Mouse (Mus musculus): ENCODE measurements at regions not wholly inside any gene's neighbourhood (a gene's known extent, or its start where the extent isn't known, plus 50 kb on each side); places are given as distances from the start of the nearest gene placed in this dataset.

DNA sequence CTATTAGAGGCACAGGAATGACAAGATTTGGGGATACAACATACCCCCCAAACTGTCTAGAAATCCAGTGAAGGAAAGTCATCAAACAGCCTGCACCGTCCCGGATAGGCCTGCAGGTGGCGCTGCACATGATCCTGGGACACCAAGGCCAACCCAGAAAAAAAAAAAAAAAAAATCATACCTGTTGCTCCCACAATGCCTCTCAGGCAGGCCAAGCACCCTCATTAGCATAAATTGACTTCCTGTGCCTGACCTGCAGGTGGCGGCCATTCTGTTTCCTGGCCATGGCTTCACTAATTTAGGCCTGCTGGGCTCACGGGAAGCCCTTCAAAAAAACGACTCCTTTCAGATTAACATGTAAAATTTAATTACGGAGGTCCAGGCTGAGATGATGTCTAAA, 184.8 kb upstream of the Sdk2 start:
- no peaks in the 10 kb centered on the region for H3K4me1 ChIP-seq (ENCODE audit: control insufficient read depth, insufficient read depth, low read length)
- 68% methylated on average over 7 of the region's 7 CpGs for WGBS
- no peak for DNase-seq
- no peaks in the 10 kb centered on the region for H3K36me3 ChIP-seq (ENCODE audit: control insufficient read depth, insufficient read depth, low read length)
- no peak overlapping the region for H3K27ac ChIP-seq (ENCODE audit: insufficient read depth, low read depth, low read length)
- TF ChIP-seq POLR2A (IDR thresholded peaks at IDR 0.05; ENCODE audit: low read depth, low read length) (no peak), CTCF (conservative IDR thresholded peaks at IDR 0.05; ENCODE audit: insufficient read depth, insufficient read length, low read depth, low read length) (peak; percentile 33; the same call in 1 of the 2 replicates)
- no peak overlapping the region for H3K4me3 ChIP-seq (ENCODE audit: insufficient read depth, low read depth, low read length)
- no peaks in the 10 kb centered on the region for H3K27me3 ChIP-seq (replicated peaks; ENCODE audit: control insufficient read depth, insufficient read depth, low read length)

DNA sequence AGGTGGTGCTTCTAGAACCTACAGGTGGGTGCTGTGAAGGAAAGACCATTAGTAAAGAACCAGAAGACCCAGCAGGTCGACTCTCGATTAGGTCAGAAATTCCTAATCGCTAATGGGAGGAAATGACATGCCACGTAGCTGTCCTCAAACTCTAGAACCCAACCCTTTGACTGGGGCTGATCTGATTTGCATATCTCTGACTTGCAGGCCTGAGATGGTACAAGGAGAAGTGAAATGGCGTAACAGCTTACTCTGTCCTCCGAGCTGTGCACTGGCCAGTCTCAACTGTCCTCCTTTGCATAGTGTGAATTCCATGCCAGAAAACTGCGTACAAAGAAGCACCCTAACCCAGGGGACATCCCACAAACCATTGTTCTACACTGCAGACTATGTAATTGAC, 182.4 kb upstream of the Sdk2 start:
- DNase-seq: no peak
- WGBS: 81% methylated on average over 7 of the region's 7 CpGs
- TF ChIP-seq POLR2A (IDR thresholded peaks at IDR 0.05; ENCODE audit: low read depth, low read length): no peak
- no peak for TF ChIP-seq CTCF (conservative IDR thresholded peaks at IDR 0.05; ENCODE audit: insufficient read depth, insufficient read length, low read depth, low read length)
- Histone ChIP-seq H3K27me3 (replicated peaks; ENCODE audit: control insufficient read depth, insufficient read depth, low read length) (no peaks in the 10 kb centered on the region), H3K4me3 (ENCODE audit: insufficient read depth, low read depth, low read length) (no peak overlapping the region), H3K36me3 (ENCODE audit: control insufficient read depth, insufficient read depth, low read length) (no peaks in the 10 kb centered on the region), H3K4me1 (ENCODE audit: control insufficient read depth, insufficient read depth, low read length) (no peaks in the 10 kb centered on the region), H3K27ac (ENCODE audit: insufficient read depth, low read depth, low read length) (no peak overlapping the region)

DNA sequence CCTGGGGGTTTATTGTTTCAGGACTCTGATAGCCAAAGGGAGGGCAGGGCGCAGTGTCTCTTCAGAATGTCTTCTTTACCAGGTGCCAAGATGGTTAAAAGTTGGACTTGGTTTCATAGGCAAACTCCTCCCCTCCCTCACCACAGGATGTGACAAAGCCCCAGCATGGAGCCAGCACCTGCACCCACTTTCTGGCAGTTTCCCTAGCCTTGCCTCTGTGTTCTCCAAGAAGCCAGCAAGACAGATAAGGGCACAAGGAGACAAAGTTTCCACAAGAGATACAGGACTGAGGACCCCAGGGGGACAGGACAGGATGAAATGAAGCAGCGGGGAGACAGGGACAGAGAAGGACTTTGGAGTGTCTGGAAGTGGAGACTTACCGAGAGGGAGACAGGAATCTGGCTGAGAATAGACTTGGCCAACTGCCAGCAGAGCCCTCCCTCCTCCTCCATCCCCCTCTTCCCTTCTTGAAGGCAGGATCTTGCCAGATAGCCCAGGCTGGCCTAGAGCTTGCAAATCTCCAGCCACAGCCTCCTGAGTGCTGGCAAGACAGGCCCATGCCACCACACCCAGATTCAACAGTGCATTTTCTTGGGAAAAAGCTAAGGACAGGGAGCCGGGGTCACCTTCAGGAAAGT, 181.5 kb upstream of the Sdk2 start:
- WGBS: 68% methylated on average over 4 of the region's 4 CpGs
- no peak overlapping the region for H3K27ac ChIP-seq (ENCODE audit: insufficient read depth, low read depth, low read length)
- no peak overlapping the region for H3K4me3 ChIP-seq (ENCODE audit: insufficient read depth, low read depth, low read length)
- H3K36me3 ChIP-seq (ENCODE audit: control insufficient read depth, insufficient read depth, low read length): no peaks in the 10 kb centered on the region
- H3K27me3 ChIP-seq (replicated peaks; ENCODE audit: control insufficient read depth, insufficient read depth, low read length): no peaks in the 10 kb centered on the region
- TF ChIP-seq CTCF (conservative IDR thresholded peaks at IDR 0.05; ENCODE audit: insufficient read depth, insufficient read length, low read depth, low read length) (no peak), POLR2A (IDR thresholded peaks at IDR 0.05; ENCODE audit: low read depth, low read length) (no peak)
- H3K4me1 ChIP-seq (ENCODE audit: control insufficient read depth, insufficient read depth, low read length): no peaks in the 10 kb centered on the region
- no peak for DNase-seq

DNA sequence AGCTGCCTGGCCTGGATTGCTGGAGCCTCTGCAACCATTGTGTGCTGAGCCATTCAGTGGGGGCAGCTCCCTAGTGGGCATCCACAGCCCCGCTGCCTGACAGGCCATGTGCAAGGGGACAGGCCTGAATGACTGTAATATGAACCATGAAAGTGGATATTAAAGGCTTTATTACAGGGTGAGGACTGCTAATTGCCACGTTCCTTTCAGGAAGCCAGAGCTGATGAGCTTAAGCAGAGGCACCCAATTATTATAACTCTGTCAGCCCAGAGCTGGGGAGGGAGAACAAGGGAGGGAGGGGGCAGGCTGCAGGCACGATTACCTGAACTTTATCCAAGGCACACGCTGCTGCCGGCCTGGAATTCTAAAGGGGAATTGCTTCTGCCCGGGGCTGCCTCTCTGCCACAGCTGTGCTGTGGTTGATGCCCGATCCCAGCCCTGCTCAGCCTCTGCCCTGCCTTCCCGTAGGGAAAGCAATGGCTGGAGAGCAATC, 172.5 kb upstream of the Sdk2 start:
- Histone ChIP-seq H3K4me1 (ENCODE audit: control insufficient read depth, insufficient read depth, low read length) (no peaks in the 10 kb centered on the region), H3K4me3 (ENCODE audit: insufficient read depth, low read depth, low read length) (no peak overlapping the region), H3K36me3 (ENCODE audit: control insufficient read depth, insufficient read depth, low read length) (no peaks in the 10 kb centered on the region), H3K27me3 (replicated peaks; ENCODE audit: control insufficient read depth, insufficient read depth, low read length) (no peaks in the 10 kb centered on the region), H3K27ac (ENCODE audit: insufficient read depth, low read depth, low read length) (no peak overlapping the region)
- no peak for DNase-seq
- TF ChIP-seq CTCF (conservative IDR thresholded peaks at IDR 0.05; ENCODE audit: insufficient read depth, insufficient read length, low read depth, low read length) (no peak), POLR2A (IDR thresholded peaks at IDR 0.05; ENCODE audit: low read depth, low read length) (no peak)
- WGBS: 20% methylated on average over 8 of the region's 8 CpGs

DNA sequence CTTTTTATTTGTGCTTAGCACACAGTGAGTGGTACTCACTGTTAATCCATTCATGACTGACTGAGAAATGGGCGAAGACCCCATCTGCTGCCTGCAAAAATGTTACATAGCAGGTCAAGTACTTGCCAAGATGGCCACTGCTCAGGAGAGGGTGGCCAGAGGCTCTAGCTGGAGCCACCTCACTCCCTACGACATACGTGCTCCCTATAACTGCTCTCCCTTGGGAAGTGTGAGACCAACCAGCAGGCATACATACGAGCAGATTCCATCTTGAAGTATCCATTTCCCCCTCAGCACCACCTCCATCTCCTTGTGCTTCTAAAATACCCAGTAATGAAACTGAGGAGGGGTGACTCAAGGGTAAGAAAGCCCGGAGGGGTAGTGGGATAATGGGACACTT, 172.0 kb upstream of the Sdk2 start:
- H3K27ac ChIP-seq (ENCODE audit: insufficient read depth, low read depth, low read length): no peak overlapping the region

DNA sequence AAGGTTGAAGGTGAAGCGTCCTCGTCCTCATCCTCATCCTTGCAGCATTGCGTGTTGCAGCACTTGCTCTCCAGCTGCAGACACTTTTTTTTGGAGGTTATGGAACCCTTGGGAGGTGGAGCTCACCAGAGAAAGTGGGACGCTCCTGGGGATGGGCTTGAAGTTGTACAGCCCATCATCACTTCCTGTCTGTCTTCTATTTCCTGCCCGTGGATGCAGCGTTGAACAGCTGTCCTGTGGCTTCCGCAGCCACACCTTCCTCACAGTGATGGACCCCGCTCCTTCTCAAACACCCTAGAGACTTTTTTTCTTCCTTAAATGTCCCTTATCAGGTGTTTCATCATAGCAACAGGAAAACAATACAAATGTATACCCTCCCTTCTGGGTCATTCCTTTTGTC, 171.5 kb upstream of the Sdk2 start:
- no peak for DNase-seq
- WGBS: 72% methylated on average over 8 of the region's 8 CpGs
- H3K27me3 ChIP-seq (replicated peaks; ENCODE audit: control insufficient read depth, insufficient read depth, low read length): no peaks in the 10 kb centered on the region
- no peak overlapping the region for H3K4me3 ChIP-seq (ENCODE audit: insufficient read depth, low read depth, low read length)
- H3K27ac ChIP-seq (ENCODE audit: insufficient read depth, low read depth, low read length): no peak overlapping the region
- H3K4me1 ChIP-seq (ENCODE audit: control insufficient read depth, insufficient read depth, low read length): no peaks in the 10 kb centered on the region
- no peaks in the 10 kb centered on the region for H3K36me3 ChIP-seq (ENCODE audit: control insufficient read depth, insufficient read depth, low read length)
- TF ChIP-seq CTCF (conservative IDR thresholded peaks at IDR 0.05; ENCODE audit: insufficient read depth, insufficient read length, low read depth, low read length) (no peak), POLR2A (IDR thresholded peaks at IDR 0.05; ENCODE audit: low read depth, low read length) (no peak)

More for the DNA sequence above, 172.0 kb upstream of the Sdk2 start:
- 65% methylated on average over 5 of the region's 5 CpGs for WGBS
- no peaks in the 10 kb centered on the region for H3K4me1 ChIP-seq (ENCODE audit: control insufficient read depth, insufficient read depth, low read length)
- no peaks in the 10 kb centered on the region for H3K27me3 ChIP-seq (replicated peaks; ENCODE audit: control insufficient read depth, insufficient read depth, low read length)
- DNase-seq: no peak
- H3K4me3 ChIP-seq (ENCODE audit: insufficient read depth, low read depth, low read length): no peak overlapping the region
- no peaks in the 10 kb centered on the region for H3K36me3 ChIP-seq (ENCODE audit: control insufficient read depth, insufficient read depth, low read length)
- TF ChIP-seq CTCF (conservative IDR thresholded peaks at IDR 0.05; ENCODE audit: insufficient read depth, insufficient read length, low read depth, low read length) (no peak), POLR2A (IDR thresholded peaks at IDR 0.05; ENCODE audit: low read depth, low read length) (no peak)

DNA sequence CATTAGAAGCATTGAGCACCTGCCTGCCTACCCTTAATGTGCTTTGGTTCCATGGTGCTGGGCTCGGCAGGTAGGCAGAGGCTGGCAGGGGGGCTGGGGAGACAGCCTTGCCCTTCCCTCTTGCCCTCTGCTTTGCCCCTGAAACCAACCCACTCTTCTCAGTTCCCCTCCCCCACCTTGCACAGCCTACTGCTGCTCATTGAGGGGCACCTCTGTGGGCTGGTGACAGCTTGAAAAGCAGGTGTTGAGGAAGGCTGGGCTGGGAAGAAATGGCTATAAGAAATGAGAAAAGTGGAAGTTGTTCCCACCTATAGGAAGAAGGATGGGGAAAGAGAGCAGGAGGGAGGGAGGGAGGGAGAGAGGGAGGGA, 167.7 kb upstream of the Sdk2 start:
- H3K4me3 ChIP-seq (ENCODE audit: insufficient read depth, low read depth, low read length): no peak overlapping the region

More for the DNA sequence above, 167.7 kb upstream of the Sdk2 start:
- no peak for DNase-seq
- H3K36me3 ChIP-seq (ENCODE audit: control insufficient read depth, insufficient read depth, low read length): no peaks in the 10 kb centered on the region
- no peaks in the 10 kb centered on the region for H3K27me3 ChIP-seq (replicated peaks; ENCODE audit: control insufficient read depth, insufficient read depth, low read length)
- H3K4me1 ChIP-seq (ENCODE audit: control insufficient read depth, insufficient read depth, low read length): no peaks in the 10 kb centered on the region
- WGBS: 41% methylated on average over 1 of the region's 1 CpGs
- no peak for TF ChIP-seq POLR2A (IDR thresholded peaks at IDR 0.05; ENCODE audit: low read depth, low read length)
- no peak for TF ChIP-seq CTCF (conservative IDR thresholded peaks at IDR 0.05; ENCODE audit: insufficient read depth, insufficient read length, low read depth, low read length)
- H3K27ac ChIP-seq (ENCODE audit: insufficient read depth, low read depth, low read length): no peak overlapping the region

All from kidney, adult 2 months (tissue).